ENCODE assay signal across 8 mouse cellular contexts in the genomic region with DNA sequence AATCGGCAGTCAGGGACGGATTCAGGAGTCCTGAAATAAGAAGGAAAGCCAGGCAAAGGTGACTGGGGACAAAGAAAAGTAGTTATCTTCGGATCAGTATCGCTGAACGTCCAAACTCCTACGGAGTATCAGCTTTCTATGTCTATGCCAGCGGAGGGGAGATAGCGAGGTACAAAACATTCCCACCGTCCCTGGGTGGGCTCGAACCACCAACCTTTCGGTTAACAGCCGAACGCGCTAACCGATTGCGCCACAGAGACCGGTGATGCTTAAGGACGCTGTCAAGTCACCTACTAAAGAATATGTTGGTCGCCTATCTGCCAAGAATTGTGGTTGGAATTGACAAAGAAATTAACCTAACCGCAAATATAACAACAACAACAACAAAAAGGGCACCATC. TPM values are rescaled to one million over a fixed set of nuclear protein-coding genes. Genes with fewer than 3 reads are reported as not detected.
DNase-seq lines count a peak whose midpoint lies in the region; ATAC-seq and TF ChIP-seq lines count a peak whose summit lies in the region.

No protein-coding gene starts in this region.

- peak; percentile 76 for ATAC-seq in forebrain, embryonic 15.5 days (replicated peaks)
- peak; percentile 84 for ATAC-seq in neural tube, embryonic 15.5 days (ENCODE audit: low FRiP score)

- no peaks in the 10 kb centered on the region for H3K4me1 ChIP-seq in ES-Bruce4 (ENCODE audit: control insufficient read depth, insufficient read depth, low read length)
- peaks cover 22% of the 10 kb centered on the region for H3K4me1 ChIP-seq in forebrain, embryonic 15.5 days
- peaks cover 6% of the 10 kb centered on the region for H3K4me1 ChIP-seq in lung, adult 2 months (ENCODE audit: control insufficient read depth, insufficient read depth, low read length)
- peaks cover 29% of the 10 kb centered on the region for H3K4me1 ChIP-seq in neural tube, embryonic 15.5 days

- peak; percentile 85 for DNase-seq in cerebellum, adult 11-12 months
- peak; percentile 67 for DNase-seq in heart, postnatal 25 days (ENCODE audit: low spot score)
- DNase-seq in layer of hippocampus, adult 18-20 months (ENCODE audit: low spot score in 2 of 2): peak; percentile 88 to 96
- peak; percentile 86 for DNase-seq in lung, adult 2 months
- DNase-seq in testis, postnatal 14 days (ENCODE audit: low spot score): peak; percentile 79

- TF ChIP-seq POLR2A in ES-Bruce4 (IDR thresholded peaks at IDR 0.05; ENCODE audit: insufficient read depth, low read length): no peak
- TF ChIP-seq POLR2A in lung, adult 2 months (IDR thresholded peaks at IDR 0.05; ENCODE audit: borderline replicate concordance, extremely low read depth, low read depth, low read length): no peak

- H3K36me3 ChIP-seq in ES-Bruce4 (ENCODE audit: control insufficient read depth, insufficient read depth, low read length, poor library complexity, severe bottlenecking): no peaks in the 10 kb centered on the region
- H3K36me3 ChIP-seq in forebrain, embryonic 15.5 days: no peaks in the 10 kb centered on the region
- no peaks in the 10 kb centered on the region for H3K36me3 ChIP-seq in neural tube, embryonic 15.5 days

- peak overlapping the region; percentile 80 for H3K4me3 ChIP-seq in ES-Bruce4 (ENCODE audit: low read depth, low read length)
- H3K4me3 ChIP-seq in forebrain, embryonic 15.5 days: peak overlapping the region; percentile 46
- H3K4me3 ChIP-seq in lung, adult 2 months (replicated peaks; ENCODE audit: extremely low read depth, low read depth, low read length): peak overlapping the region; percentile 56
- H3K4me3 ChIP-seq in neural tube, embryonic 15.5 days (replicated peaks): peak overlapping the region; percentile 59

- H3K27ac ChIP-seq in ES-Bruce4 (ENCODE audit: insufficient read depth, low read length): no peak overlapping the region
- 0 out of 2 replicates have a peak overlapping the region, but pooled peaks have one; percentile 24 for H3K27ac ChIP-seq in forebrain, embryonic 15.5 days (replicated peaks)
- no peak overlapping the region for H3K27ac ChIP-seq in neural tube, embryonic 15.5 days (replicated peaks)

- TF ChIP-seq EP300 in ES-Bruce4 (IDR thresholded peaks at IDR 0.05; ENCODE audit: insufficient read depth, low read depth, low read length): peak; percentile 67

- H3K9ac ChIP-seq in ES-Bruce4 (ENCODE audit: low read depth, poor library complexity, severe bottlenecking): peak overlapping the region; percentile 33
- peak overlapping the region; percentile 41 for H3K9ac ChIP-seq in forebrain, embryonic 15.5 days (replicated peaks)
- H3K9ac ChIP-seq in neural tube, embryonic 15.5 days (replicated peaks): peak overlapping the region; percentile 51

- intact Hi-C loops in heart, postnatal 25 days (cut with DNase I): loop anchor here (10.0 kb wide), 1 partner anchor 471 kb away; the partner anchor contains the start of gene Alyref2

- no peak for TF ChIP-seq CTCF in ES-Bruce4 (IDR thresholded peaks at IDR 0.05; ENCODE audit: low read depth, low read length)
- no peak for TF ChIP-seq CTCF in lung, adult 2 months (IDR thresholded peaks at IDR 0.05; ENCODE audit: insufficient read depth, low read length)

- peak overlapping the region; percentile 63 for H3K4me2 ChIP-seq in forebrain, embryonic 15.5 days (replicated peaks)
- H3K4me2 ChIP-seq in neural tube, embryonic 15.5 days: peak overlapping the region; percentile 92

- no peaks in the 10 kb centered on the region for H3K9me3 ChIP-seq in ES-Bruce4 (replicated peaks; ENCODE audit: control insufficient read depth, insufficient read depth, low read length, poor library complexity, severe bottlenecking)
- H3K9me3 ChIP-seq in forebrain, embryonic 15.5 days: no peaks in the 10 kb centered on the region
- H3K9me3 ChIP-seq in neural tube, embryonic 15.5 days (replicated peaks): no peaks in the 10 kb centered on the region

- WGBS in forebrain, embryonic 15.5 days: under 1% methylated on average over 20 of the region's 20 CpGs
- under 1% methylated on average over 20 of the region's 20 CpGs for WGBS in lung, adult 2 months
- 0% methylated on average over 20 of the region's 20 CpGs for WGBS in neural tube, embryonic 15.5 days

- no peaks in the 10 kb centered on the region for H3K27me3 ChIP-seq in ES-Bruce4 (ENCODE audit: control insufficient read depth, insufficient read depth, low read length, poor library complexity, severe bottlenecking)
- peaks cover 21% of the 10 kb centered on the region; the same call in 1 of the 2 replicates for H3K27me3 ChIP-seq in forebrain, embryonic 15.5 days
- peaks cover 26% of the 10 kb centered on the region; the same call in 1 of the 2 replicates for H3K27me3 ChIP-seq in neural tube, embryonic 15.5 days (replicated peaks)

RNA-seq across cellular contexts. Expression of gene Fcgr4, which starts 15.0 kb away (rescaled TPM):
- not detected in 2 replicates for polyA plus RNA-seq in ES-Bruce4 (2011; ENCODE audit: insufficient read depth, insufficient read length, low read depth, missing spikeins)
- polyA plus RNA-seq in forebrain, embryonic 15.5 days (2015; fragmentation: Nextera tagmentation; extraction: Ambion mirVana): 0.34 and 0.36 TPM in 2 replicates
- under 1 TPM; 0.34 to 0.52 TPM for total RNA-seq in heart, postnatal 25 days (2021)
- under 1 TPM in 1 of 2 experiments, not detected in 1; 0.25 TPM for total RNA-seq in layer of hippocampus, adult 18-20 months (2021)
- 6.8 and 7.9 TPM in 2 replicates for polyA plus RNA-seq in lung, adult 2 months (2012; rRNA removed)
- 0.40 and 0.95 TPM in 2 replicates for polyA plus RNA-seq in neural tube, embryonic 15.5 days (2015; fragmentation: Nextera tagmentation; extraction: Ambion mirVana)

RNA-seq across cellular contexts. Expression of gene Fcgr3, which starts 31.0 kb away (rescaled TPM):
- 0.78 and 0.87 TPM in 2 replicates for polyA plus RNA-seq in ES-Bruce4 (2011; ENCODE audit: insufficient read depth, insufficient read length, low read depth, missing spikeins)
- polyA plus RNA-seq in forebrain, embryonic 15.5 days (2015; fragmentation: Nextera tagmentation; extraction: Ambion mirVana): 8.7 and 8.8 TPM in 2 replicates
- 10 to 100 TPM; 12.5 to 15.6 TPM for total RNA-seq in heart, postnatal 25 days (2021)
- total RNA-seq in layer of hippocampus, adult 18-20 months (2021): 10 to 100 TPM in 1 of 2 experiments, 1 to 10 TPM in 1; 9.9 to 12.5 TPM
- 19.5 and 23.3 TPM in 2 replicates for polyA plus RNA-seq in lung, adult 2 months (2012; rRNA removed)
- 11.5 and 11.8 TPM in 2 replicates for polyA plus RNA-seq in neural tube, embryonic 15.5 days (2015; fragmentation: Nextera tagmentation; extraction: Ambion mirVana)

RNA-seq across cellular contexts. Expression of gene Fcgr2b, which starts 57.4 kb away (rescaled TPM):
- not detected in 2 replicates for polyA plus RNA-seq in ES-Bruce4 (2011; ENCODE audit: insufficient read depth, insufficient read length, low read depth, missing spikeins)
- 1.0 and 1.1 TPM in 2 replicates for polyA plus RNA-seq in forebrain, embryonic 15.5 days (2015; fragmentation: Nextera tagmentation; extraction: Ambion mirVana)
- 1 to 10 TPM; 6.9 to 7.1 TPM for total RNA-seq in heart, postnatal 25 days (2021)
- 1 to 10 TPM; 4.0 to 4.4 TPM for total RNA-seq in layer of hippocampus, adult 18-20 months (2021)
- polyA plus RNA-seq in lung, adult 2 months (2012; rRNA removed): 16.3 and 16.4 TPM in 2 replicates
- 1.1 and 3.2 TPM in 2 replicates for polyA plus RNA-seq in neural tube, embryonic 15.5 days (2015; fragmentation: Nextera tagmentation; extraction: Ambion mirVana)
